Mouse (Mus musculus): ENCODE data around the gene Fdxacb1. TPM values are rescaled to one million over a fixed set of nuclear protein-coding genes. Genes with fewer than 3 reads are reported as not detected.

Fdxacb1 gene
- polyA plus RNA-seq, 1 experiment from 2014 or later, result 14.3 TPM

- no peaks in the 10 kb centered on the region for H3K27me3 ChIP-seq
- no peak overlapping the region for H3K27ac ChIP-seq
- H3K4me3 ChIP-seq (replicated peaks), result no peak overlapping the region
- 97% methylated on average over 4 of the region's 4 CpGs for WGBS
- H3K4me2 ChIP-seq (replicated peaks), result no peak overlapping the region
- H3K4me1 ChIP-seq (replicated peaks), result no peaks in the 10 kb centered on the region
- no peak overlapping the region for H3K9ac ChIP-seq (replicated peaks)
- no peak for ATAC-seq
- H3K36me3 ChIP-seq, result peaks cover 55% of the 10 kb centered on the region
- no peaks in the 10 kb centered on the region for H3K9me3 ChIP-seq
Measured at GRCm38 (mm10) chr9:50815666-50816065, 47.6 kb downstream of the Fdxacb1 start.

- Histone ChIP-seq H3K27me3 (no peaks in the 10 kb centered on the region), H3K4me2 (replicated peaks) (no peak overlapping the region), H3K9me3 (no peaks in the 10 kb centered on the region), H3K9ac (replicated peaks) (no peak overlapping the region), H3K36me3 (peaks cover 57% of the 10 kb centered on the region), H3K4me3 (replicated peaks) (no peak overlapping the region), H3K4me1 (replicated peaks) (no peaks in the 10 kb centered on the region), H3K27ac (no peak overlapping the region)
- no peak for ATAC-seq
- 98% methylated on average over 1 of the region's 1 CpGs for WGBS
Measured at GRCm38 (mm10) chr9:50816512-50816911, 48.5 kb downstream of the Fdxacb1 start.

- Histone ChIP-seq H3K9ac (replicated peaks) (no peak overlapping the region), H3K9me3 (no peaks in the 10 kb centered on the region), H3K4me2 (replicated peaks) (no peak overlapping the region), H3K4me3 (replicated peaks) (no peak overlapping the region), H3K36me3 (peaks cover 63% of the 10 kb centered on the region), H3K4me1 (replicated peaks) (no peaks in the 10 kb centered on the region), H3K27ac (no peak overlapping the region), H3K27me3 (no peaks in the 10 kb centered on the region)
- 92% methylated on average over 6 of the region's 6 CpGs for WGBS
- ATAC-seq, result no peak
Measured at GRCm38 (mm10) chr9:50818050-50818449, 50.0 kb downstream of the Fdxacb1 start.

DNA sequence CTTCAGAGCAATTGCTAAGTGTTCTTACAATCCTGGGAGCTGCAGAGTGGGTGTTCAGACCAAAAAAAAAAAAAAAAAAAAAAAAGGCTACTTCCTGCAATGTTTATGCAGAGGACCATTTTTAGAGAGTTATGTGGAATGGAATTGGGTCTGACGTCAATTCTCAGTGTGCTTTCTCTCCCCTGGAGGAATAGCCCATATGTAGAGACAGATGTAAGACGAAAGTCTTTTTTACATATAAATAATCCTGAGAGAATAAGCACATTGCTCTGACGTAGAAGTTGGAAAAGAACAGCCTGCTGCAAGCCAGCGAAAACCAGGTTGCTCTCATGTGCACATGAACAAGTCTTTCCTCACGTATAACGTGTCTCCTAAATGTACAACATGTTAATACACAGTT is 51.7 kb downstream of the Fdxacb1 start:
- H3K9me3 ChIP-seq, result no peaks in the 10 kb centered on the region
- H3K36me3 ChIP-seq, result peaks cover 57% of the 10 kb centered on the region
- H3K4me1 ChIP-seq (replicated peaks), result no peaks in the 10 kb centered on the region
- H3K27ac ChIP-seq, result no peak overlapping the region
- no peak for ATAC-seq
- no peak overlapping the region for H3K4me3 ChIP-seq (replicated peaks)
- no peak overlapping the region for H3K4me2 ChIP-seq (replicated peaks)
- H3K9ac ChIP-seq (replicated peaks), result no peak overlapping the region
- H3K27me3 ChIP-seq, result no peaks in the 10 kb centered on the region
- WGBS, result 92% methylated on average over 6 of the region's 6 CpGs

GRCm38 (mm10) chr9:50821651-50822050 is 53.6 kb downstream of the Fdxacb1 start:
- ATAC-seq, result no peak
- no peak overlapping the region for H3K27ac ChIP-seq
- H3K9ac ChIP-seq (replicated peaks), result no peak overlapping the region
- H3K4me3 ChIP-seq (replicated peaks), result no peak overlapping the region
- H3K4me1 ChIP-seq (replicated peaks), result no peaks in the 10 kb centered on the region
- no peaks in the 10 kb centered on the region for H3K9me3 ChIP-seq
- H3K4me2 ChIP-seq (replicated peaks), result no peak overlapping the region
- 93% methylated on average over 6 of the region's 6 CpGs for WGBS
- H3K36me3 ChIP-seq, result peaks cover 54% of the 10 kb centered on the region
- no peaks in the 10 kb centered on the region for H3K27me3 ChIP-seq

DNA sequence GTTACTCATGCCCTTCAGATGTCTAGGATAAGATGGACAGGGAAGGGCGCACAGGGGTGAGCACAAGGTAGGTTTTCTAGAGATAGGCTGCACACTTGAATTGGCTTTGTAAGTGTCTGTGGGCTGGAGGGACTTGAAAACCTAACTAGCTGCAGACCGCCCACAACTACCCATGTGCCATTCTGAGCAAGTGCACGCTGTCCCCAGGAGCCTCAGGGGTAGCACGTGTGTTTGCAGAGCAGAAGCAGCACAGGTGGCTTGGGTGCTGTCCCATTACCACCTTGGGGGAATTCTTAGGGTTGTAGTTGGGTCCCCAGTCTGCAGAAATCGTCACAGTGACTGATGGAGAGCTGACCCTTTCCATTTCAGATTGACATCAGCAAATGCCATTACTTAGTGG is 54.2 kb downstream of the Fdxacb1 start:
- Histone ChIP-seq H3K4me1 (replicated peaks) (no peaks in the 10 kb centered on the region), H3K27me3 (no peaks in the 10 kb centered on the region), H3K9ac (replicated peaks) (no peak overlapping the region), H3K4me3 (replicated peaks) (no peak overlapping the region), H3K27ac (no peak overlapping the region), H3K36me3 (peaks cover 48% of the 10 kb centered on the region), H3K4me2 (replicated peaks) (no peak overlapping the region), H3K9me3 (no peaks in the 10 kb centered on the region)
- ATAC-seq, result no peak
- WGBS, result 95% methylated on average over 5 of the region's 5 CpGs

Other genes with a start within 250 kb of the Fdxacb1 start
- 115 and 123 TPM in 2 replicates for gene Pts, start 239.5 kb upstream of the Fdxacb1 start, polyA plus RNA-seq (2015; fragmentation: Nextera tagmentation; extraction: Ambion mirVana)
- 27.3 and 29.4 TPM in 2 replicates for gene Il18, start 213.4 kb upstream of the Fdxacb1 start, polyA plus RNA-seq (2015; fragmentation: Nextera tagmentation; extraction: Ambion mirVana)
- gene Bco2, start 213.1 kb upstream of the Fdxacb1 start, polyA plus RNA-seq (2015; fragmentation: Nextera tagmentation; extraction: Ambion mirVana), result 0.28 and 0.34 TPM in 2 replicates
- gene Tex12, start 206.9 kb upstream of the Fdxacb1 start, polyA plus RNA-seq (2015; fragmentation: Nextera tagmentation; extraction: Ambion mirVana), result 0.32 and 0.50 TPM in 2 replicates
- gene Sdhd, start 164.4 kb upstream of the Fdxacb1 start, polyA plus RNA-seq (2015; fragmentation: Nextera tagmentation; extraction: Ambion mirVana), result 209 and 210 TPM in 2 replicates
- gene Timm8b, start 164.3 kb upstream of the Fdxacb1 start, polyA plus RNA-seq (2015; fragmentation: Nextera tagmentation; extraction: Ambion mirVana), result 386 and 397 TPM in 2 replicates
- gene Pih1d2, start 150.9 kb upstream of the Fdxacb1 start, polyA plus RNA-seq (2015; fragmentation: Nextera tagmentation; extraction: Ambion mirVana), result 5.5 and 6.5 TPM in 2 replicates
- 23.5 and 23.8 TPM in 2 replicates for gene Nkapd1, start 150.8 kb upstream of the Fdxacb1 start, polyA plus RNA-seq (2015; fragmentation: Nextera tagmentation; extraction: Ambion mirVana)
- 40.9 and 42.1 TPM in 2 replicates for gene Dlat, start 108.5 kb upstream of the Fdxacb1 start, polyA plus RNA-seq (2015; fragmentation: Nextera tagmentation; extraction: Ambion mirVana)
- gene Dixdc1, start 28.7 kb upstream of the Fdxacb1 start, polyA plus RNA-seq (2015; fragmentation: Nextera tagmentation; extraction: Ambion mirVana), result 33.4 and 36.6 TPM in 2 replicates
- gene 2310030G06Rik, start 21.7 kb upstream of the Fdxacb1 start, polyA plus RNA-seq (2015; fragmentation: Nextera tagmentation; extraction: Ambion mirVana), result 0.50 and 1.1 TPM in 2 replicates
- gene Cryab, start 16.9 kb upstream of the Fdxacb1 start, polyA plus RNA-seq (2015; fragmentation: Nextera tagmentation; extraction: Ambion mirVana), result 3.5 and 4.0 TPM in 2 replicates
- gene Hspb2, start 15.9 kb upstream of the Fdxacb1 start, polyA plus RNA-seq (2015; fragmentation: Nextera tagmentation; extraction: Ambion mirVana), result 0.42 and 0.54 TPM in 2 replicates
- 51.6 and 53.5 TPM in 2 replicates for gene Alg9, start 6.8 kb downstream of the Fdxacb1 start, polyA plus RNA-seq (2015; fragmentation: Nextera tagmentation; extraction: Ambion mirVana)
- 59.9 and 61.7 TPM in 2 replicates for gene 1110032A03Rik, start 7.3 kb downstream of the Fdxacb1 start, polyA plus RNA-seq (2015; fragmentation: Nextera tagmentation; extraction: Ambion mirVana)
- 56.1 and 58.0 TPM in 2 replicates for gene Ppp2r1b, start 77.1 kb downstream of the Fdxacb1 start, polyA plus RNA-seq (2015; fragmentation: Nextera tagmentation; extraction: Ambion mirVana)
- gene Sik2, start 240.8 kb downstream of the Fdxacb1 start, polyA plus RNA-seq (2015; fragmentation: Nextera tagmentation; extraction: Ambion mirVana), result 10.3 and 14.5 TPM in 2 replicates